Mouse (Mus musculus): Measurements from ENCODE around the gene Zswim8.

GRCm38 (mm10) chr14:20743614-20744013 is 36.3 kb downstream of the Zswim8 start:
- peak; percentile 33 for TF ChIP-seq CTCF (IDR thresholded peaks at IDR 0.05; ENCODE audit: low read depth, low read length)
- no peak for TF ChIP-seq POLR2A (IDR thresholded peaks at IDR 0.05; ENCODE audit: extremely low read depth, insufficient read depth, low read length)

Measured in liver, adult 2 months (tissue).